Mouse (Mus musculus) 416B (cell line): ENCODE measurements around the gene Phospho1.
A peak's percentile ranks its signal among the peaks of the same experiment; 100 is the strongest.

Experiments
- DNase-seq: peaks from one replicate; pipeline ENCODE4 v3.0.0; 2011; ENCODE audit warnings: low read depth

Gene Phospho1

GRCm38 (mm10) chr11:95812224-95812623 is 12.1 kb upstream of the Phospho1 start:
- no peak for DNase-seq

GRCm38 (mm10) chr11:95814101-95814500 is 10.2 kb upstream of the Phospho1 start:
- DNase-seq = no peak

GRCm38 (mm10) chr11:95814857-95815256 is 9.4 kb upstream of the Phospho1 start:
- no peak for DNase-seq

- no peak for DNase-seq
Measured at GRCm38 (mm10) chr11:95815412-95815811, 8.9 kb upstream of the Phospho1 start.

- DNase-seq = no peak
Measured at GRCm38 (mm10) chr11:95819138-95819537, 5.2 kb upstream of the Phospho1 start.

- no peak for DNase-seq
Measured at GRCm38 (mm10) chr11:95821511-95821910, 2.8 kb upstream of the Phospho1 start.

- DNase-seq = no peak
Measured at GRCm38 (mm10) chr11:95822437-95822836, 1.9 kb upstream of the Phospho1 start.

GRCm38 (mm10) chr11:95824877-95825243 is 561 bp downstream of the Phospho1 start:
- DNase-seq = no peak

- no peak for DNase-seq
Measured at GRCm38 (mm10) chr11:95825625-95826024, 1.3 kb downstream of the Phospho1 start.

GRCm38 (mm10) chr11:95826317-95827167 is 2.2 kb downstream of the Phospho1 start:
- no peak for DNase-seq

GRCm38 (mm10) chr11:95827168-95827447 is 2.8 kb downstream of the Phospho1 start:
- no peak for DNase-seq

- DNase-seq = peak; percentile 74
Measured at GRCm38 (mm10) chr11:95827464-95828085, 3.3 kb downstream of the Phospho1 start.

- DNase-seq = no peak
Measured at GRCm38 (mm10) chr11:95828181-95828964, 4.1 kb downstream of the Phospho1 start.

- no peak for DNase-seq
Measured at GRCm38 (mm10) chr11:95829526-95830050, 5.3 kb downstream of the Phospho1 start.

- no peak for DNase-seq
Measured at GRCm38 (mm10) chr11:95830411-95831275, 6.3 kb downstream of the Phospho1 start.

GRCm38 (mm10) chr11:95831276-95831619 is 6.9 kb downstream of the Phospho1 start:
- no peak for DNase-seq

- DNase-seq = no peak
Measured at GRCm38 (mm10) chr11:95831641-95832040, 7.3 kb downstream of the Phospho1 start.

GRCm38 (mm10) chr11:95832129-95833005 is 8.1 kb downstream of the Phospho1 start:
- no peak for DNase-seq

- no peak for DNase-seq
Measured at GRCm38 (mm10) chr11:95833006-95833570, 8.8 kb downstream of the Phospho1 start.

GRCm38 (mm10) chr11:95833631-95834142 is 9.4 kb downstream of the Phospho1 start:
- DNase-seq = no peak
